Mouse (Mus musculus) myocyte (in vitro differentiated cells): Measurements from ENCODE around the gene Atl1. TPM values are rescaled to one million over a fixed set of nuclear protein-coding genes. Genes with fewer than 3 reads are reported as not detected.

Experiments used
- H3K27me3 ChIP-seq: one replicate; pipeline ENCODE4 v1.6.1; 2011; ENCODE audit not compliant: control insufficient read depth, insufficient read depth, insufficient read length
- H3K36me3 ChIP-seq: one replicate; pipeline ENCODE4 v1.6.1; 2011; ENCODE audit not compliant: control insufficient read depth, insufficient read depth
- H3K4me2 ChIP-seq: one replicate; pipeline ENCODE4 v1.6.1; 2011; ENCODE audit warnings: low read depth, control low read depth
- H3K4me3 ChIP-seq: one replicate; pipeline ENCODE4 v1.5.1; 2011; ENCODE audit warnings: mild to moderate bottlenecking, control low read depth, moderate library complexity
- H3K79me2 ChIP-seq: one replicate; pipeline ENCODE4 v1.6.1; 2011; ENCODE audit not compliant: control insufficient read depth, insufficient read depth
- H3ac ChIP-seq: one replicate; pipeline ENCODE4 v1.6.1; 2011; ENCODE audit not compliant: control insufficient read depth, insufficient read length
- CEBPB ChIP-seq: IDR thresholded peaks from 2 replicates; pipeline ENCODE4 v1.6.1; 2011; ENCODE audit warnings: mild to moderate bottlenecking, moderate library complexity; ENCODE audit not compliant: poor library complexity, insufficient read depth, severe bottlenecking
- E2F4 ChIP-seq: IDR thresholded peaks from one replicate; pipeline ENCODE4 v1.6.1; 2011; ENCODE audit warnings: mild to moderate bottlenecking, control low read depth, moderate library complexity; ENCODE audit not compliant: insufficient read depth
- MAX ChIP-seq: IDR thresholded peaks from one replicate; pipeline ENCODE4 v1.6.1; 2011; ENCODE audit warnings: low read depth, mild to moderate bottlenecking, control low read depth
- MYOD1 ChIP-seq, 3 experiments: IDR thresholded peaks; one replicate each; pipeline ENCODE4 v1.6.1; 2011; ENCODE audit warnings: control low read depth in 2 of 3, low read depth in 2 of 3, mild to moderate bottlenecking in 2 of 3, moderate library complexity in 1 of 3; ENCODE audit not compliant: insufficient read length in 2 of 3, control insufficient read depth in 1 of 3
- MYOG ChIP-seq, 3 experiments: IDR thresholded peaks; one replicate each; pipeline ENCODE4 v1.6.1; 2011; ENCODE audit warnings: control low read depth in 2 of 3, low read depth in 2 of 3, mild to moderate bottlenecking in 2 of 3; ENCODE audit not compliant: insufficient read length in 2 of 3, control insufficient read depth in 1 of 3, insufficient read depth in 1 of 3
- POLR2A ChIP-seq: IDR thresholded peaks from one replicate; pipeline ENCODE4 v1.6.1; 2011; ENCODE audit warnings: low read depth, mild to moderate bottlenecking, control low read depth, moderate library complexity; ENCODE audit not compliant: insufficient read length
- POLR2AphosphoS2 ChIP-seq: IDR thresholded peaks from one replicate; pipeline ENCODE4 v1.6.1; 2011; ENCODE audit warnings: low read depth, control low read depth; ENCODE audit not compliant: insufficient read length
- REST ChIP-seq: IDR thresholded peaks from one replicate; pipeline ENCODE4 v1.6.1; 2011; ENCODE audit warnings: mild to moderate bottlenecking, control low read depth, moderate library complexity; ENCODE audit not compliant: insufficient read depth, insufficient read length
- SRF ChIP-seq: IDR thresholded peaks from one replicate; pipeline ENCODE4 v1.6.1; 2011; ENCODE audit warnings: low read depth; ENCODE audit not compliant: control insufficient read depth, insufficient read length
- TCF12 ChIP-seq: IDR thresholded peaks from one replicate; pipeline ENCODE4 v1.6.1; 2011; ENCODE audit warnings: mild to moderate bottlenecking, control low read depth; ENCODE audit not compliant: poor library complexity, insufficient read depth, severe bottlenecking
- TCF3 ChIP-seq: IDR thresholded peaks from one replicate; pipeline ENCODE4 v1.6.1; 2011; ENCODE audit warnings: low read depth, control low read depth; ENCODE audit not compliant: insufficient read length
- USF1 ChIP-seq: IDR thresholded peaks from one replicate; pipeline ENCODE4 v1.6.1; 2011; ENCODE audit warnings: low read depth, mild to moderate bottlenecking, control low read depth, moderate library complexity
- polyA plus RNA-seq: library from polyadenylated mRNA; unstranded; fragments of >200 nt; fragmentation: generic; extraction: Trizol; gene quantifications from one replicate; pipeline ENCODE4 v1.2.1, GENCODE M21; 2012; ENCODE audit warnings: missing spikeins

The Atl1 gene
- polyA plus RNA-seq, 1 experiment, result 0.36 TPM

DNA sequence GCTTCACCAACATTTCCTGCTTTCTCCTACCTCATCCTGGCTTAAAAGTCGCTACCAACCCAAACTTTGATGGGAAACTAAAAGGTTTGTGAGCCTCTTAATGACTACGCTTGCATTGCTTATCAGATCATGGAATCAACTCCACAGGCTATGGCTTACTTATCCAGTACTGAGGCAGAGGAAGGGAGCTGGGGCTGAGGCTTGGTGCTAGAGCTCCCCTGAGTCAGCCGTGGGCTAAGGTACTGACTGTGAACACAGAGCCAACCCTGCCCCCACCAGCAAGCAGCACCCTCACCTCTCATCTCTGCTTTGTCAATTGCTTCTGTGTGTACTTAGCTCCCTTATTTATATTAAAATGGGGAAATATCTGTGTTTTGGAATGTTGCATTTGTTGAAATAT, 55.1 kb downstream of the Atl1 start:
- no peak for TF ChIP-seq MYOD1 (IDR thresholded peaks at IDR 0.05; ENCODE audit: control insufficient read depth in 1 of 3, insufficient read length in 2 of 3, low read depth in 2 of 3)
- no peak for TF ChIP-seq MAX
- no peak for TF ChIP-seq MYOG (IDR thresholded peaks at IDR 0.05; ENCODE audit: control insufficient read depth in 1 of 3, insufficient read depth in 1 of 3, insufficient read length in 2 of 3, low read depth in 2 of 3)
- no peak for TF ChIP-seq POLR2A
- no peak for TF ChIP-seq TCF3
- TF ChIP-seq E2F4, result no peak
- TF ChIP-seq REST, result no peak
- TF ChIP-seq TCF12, result no peak
- no peak for TF ChIP-seq SRF
- TF ChIP-seq POLR2AphosphoS2, result no peak
- TF ChIP-seq CEBPB, result no peak
- TF ChIP-seq USF1, result no peak
- H3ac ChIP-seq, result no peak overlapping the region
- no peak overlapping the region for H3K4me3 ChIP-seq
- H3K79me2 ChIP-seq, result no peaks in the 10 kb centered on the region
- H3K4me2 ChIP-seq, result no peak overlapping the region
- no peaks in the 10 kb centered on the region for H3K36me3 ChIP-seq
- no peaks in the 10 kb centered on the region for H3K27me3 ChIP-seq

DNA sequence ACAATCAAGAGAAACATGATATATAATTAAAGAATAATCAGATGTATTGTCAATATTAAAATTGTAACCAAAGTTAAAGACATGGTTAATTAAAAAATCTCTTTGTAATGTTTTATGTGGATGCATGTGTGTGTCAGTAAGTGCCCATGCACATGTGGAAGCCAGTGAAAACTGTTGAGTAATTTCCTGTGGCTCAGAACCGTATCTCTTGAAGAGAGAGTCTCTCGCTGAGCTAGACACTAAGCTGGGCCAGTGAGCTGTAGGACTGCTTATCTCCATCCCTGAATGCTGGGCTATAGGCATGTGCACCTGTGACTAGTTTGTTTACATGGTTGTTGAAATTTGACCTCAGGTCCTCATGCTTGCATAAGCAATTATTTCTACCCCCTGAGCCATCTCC, 65.0 kb downstream of the Atl1 start:
- peaks cover 19% of the 10 kb centered on the region for H3K36me3 ChIP-seq
- no peak overlapping the region for H3K4me3 ChIP-seq
- H3K27me3 ChIP-seq, result no peaks in the 10 kb centered on the region
- H3ac ChIP-seq, result no peak overlapping the region
- H3K79me2 ChIP-seq, result no peaks in the 10 kb centered on the region
- H3K4me2 ChIP-seq, result no peak overlapping the region
- no peak for TF ChIP-seq E2F4
- no peak for TF ChIP-seq POLR2A
- no peak for TF ChIP-seq REST
- no peak for TF ChIP-seq SRF
- TF ChIP-seq USF1, result no peak
- no peak for TF ChIP-seq TCF3

DNA sequence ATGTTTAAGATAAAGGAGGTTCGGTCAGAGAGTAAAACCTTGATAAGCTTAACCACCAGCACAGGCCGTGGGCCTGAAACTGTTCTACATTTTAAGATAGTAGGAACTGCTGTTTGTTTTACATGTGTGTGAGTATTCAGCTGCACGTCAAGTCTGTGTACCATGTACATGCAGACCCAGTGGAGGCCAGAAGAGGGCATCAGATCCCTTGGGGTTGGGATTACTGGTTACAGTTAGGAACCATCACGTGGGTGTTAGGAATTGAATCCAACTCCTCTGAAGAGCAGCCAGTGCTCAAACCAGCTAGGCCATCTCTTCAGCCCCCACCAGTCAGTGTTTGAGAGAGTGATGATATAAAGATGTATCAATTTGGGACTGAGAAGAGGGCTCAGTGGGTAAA, 70.1 kb downstream of the Atl1 start:
- H3K4me2 ChIP-seq, result no peak overlapping the region
- H3K79me2 ChIP-seq, result no peaks in the 10 kb centered on the region
- no peak overlapping the region for H3ac ChIP-seq
- peaks cover 49% of the 10 kb centered on the region for H3K36me3 ChIP-seq
- no peak overlapping the region for H3K4me3 ChIP-seq
- no peaks in the 10 kb centered on the region for H3K27me3 ChIP-seq
- TF ChIP-seq USF1, result peak; percentile 83
- no peak for TF ChIP-seq SRF

DNA sequence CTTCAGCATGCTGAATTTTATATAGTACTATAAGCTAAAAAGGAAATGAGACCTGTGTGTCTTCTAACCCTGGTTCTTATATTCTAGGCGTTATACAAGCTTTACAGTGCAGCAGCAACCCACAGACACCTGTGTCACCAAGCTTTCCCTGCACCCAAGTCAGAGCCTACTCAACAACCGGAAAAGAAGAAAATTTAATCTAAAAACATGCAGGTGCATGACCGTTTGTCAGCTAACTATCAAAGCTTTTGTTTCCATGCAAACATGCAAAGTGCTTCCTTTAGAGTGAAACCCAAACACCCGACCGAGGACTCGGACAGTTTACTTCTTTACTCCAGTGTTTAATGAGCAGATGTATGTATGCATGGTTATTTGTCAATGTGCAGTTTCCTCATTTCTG, 70.7 kb downstream of the Atl1 start:
- no peak overlapping the region for H3K4me3 ChIP-seq
- peaks cover 49% of the 10 kb centered on the region for H3K36me3 ChIP-seq
- H3ac ChIP-seq, result no peak overlapping the region
- H3K4me2 ChIP-seq, result no peak overlapping the region
- H3K27me3 ChIP-seq, result no peaks in the 10 kb centered on the region
- no peaks in the 10 kb centered on the region for H3K79me2 ChIP-seq
- no peak for TF ChIP-seq SRF
- TF ChIP-seq MYOD1 (IDR thresholded peaks at IDR 0.05; ENCODE audit: control insufficient read depth in 1 of 3, insufficient read length in 2 of 3, low read depth in 2 of 3), result no peak
- TF ChIP-seq E2F4, result no peak
- no peak for TF ChIP-seq POLR2AphosphoS2
- no peak for TF ChIP-seq TCF3
- TF ChIP-seq TCF12, result no peak
- TF ChIP-seq POLR2A, result no peak
- no peak for TF ChIP-seq MYOG (IDR thresholded peaks at IDR 0.05; ENCODE audit: control insufficient read depth in 1 of 3, insufficient read depth in 1 of 3, insufficient read length in 2 of 3, low read depth in 2 of 3)
- TF ChIP-seq REST, result no peak
- no peak for TF ChIP-seq MAX
- no peak for TF ChIP-seq USF1
- no peak for TF ChIP-seq CEBPB

DNA sequence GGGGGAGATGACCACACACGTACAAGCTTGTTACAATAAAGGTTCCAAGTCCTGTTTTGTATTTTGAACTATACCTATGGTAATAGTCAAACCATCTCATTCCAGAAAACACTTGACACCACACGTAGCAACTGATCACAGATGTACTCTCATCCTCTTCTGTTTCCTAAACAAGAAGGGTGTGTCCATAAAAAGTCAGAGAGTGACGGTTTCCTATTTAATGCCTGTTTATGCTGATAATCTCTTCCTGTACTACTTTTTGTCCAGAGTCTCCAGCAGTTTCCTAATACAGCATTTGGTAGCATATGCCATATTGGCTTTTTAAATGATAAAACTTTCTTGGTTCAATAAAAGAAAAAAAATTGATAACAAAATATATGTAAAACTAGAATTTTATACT, 73.2 kb downstream of the Atl1 start:
- Histone ChIP-seq H3K4me3 (no peak overlapping the region), H3K27me3 (no peaks in the 10 kb centered on the region), H3ac (no peak overlapping the region), H3K36me3 (peaks cover 57% of the 10 kb centered on the region), H3K79me2 (peaks cover 10% of the 10 kb centered on the region), H3K4me2 (no peak overlapping the region)
- no peak for TF ChIP-seq SRF
- no peak for TF ChIP-seq USF1
- TF ChIP-seq POLR2AphosphoS2, result no peak
- no peak for TF ChIP-seq REST
- TF ChIP-seq MAX, result no peak
- no peak for TF ChIP-seq TCF12
- TF ChIP-seq TCF3, result no peak
- no peak for TF ChIP-seq E2F4
- TF ChIP-seq MYOG (IDR thresholded peaks at IDR 0.05; ENCODE audit: control insufficient read depth in 1 of 3, insufficient read depth in 1 of 3, insufficient read length in 2 of 3, low read depth in 2 of 3), result no peak
- no peak for TF ChIP-seq CEBPB
- TF ChIP-seq POLR2A, result no peak
- TF ChIP-seq MYOD1 (IDR thresholded peaks at IDR 0.05; ENCODE audit: control insufficient read depth in 1 of 3, insufficient read length in 2 of 3, low read depth in 2 of 3), result no peak
